Mouse (Mus musculus) neural tube, embryonic 11.5 days (tissue): Measurements from ENCODE around the gene Mcoln3. TPM values are rescaled to one million over a fixed set of nuclear protein-coding genes. Genes with fewer than 3 reads are reported as not detected.

Source experiments
- ATAC-seq: fragments of 200-750 bp; cut with Nextera tagmentation; 2 replicates; pipeline ENCODE4 v1.8.0; 2017; ENCODE audit warnings: moderate number of reproducible peaks, mild to moderate bottlenecking, moderate TSS enrichment, moderate library complexity; ENCODE audit not compliant: insufficient read depth, low FRiP score, low TSS enrichment
- DNase-seq: peaks from one replicate; pipeline ENCODE4 v3.0.0-alpha.2; 2015; ENCODE audit warnings: low spot score
- H3K27ac ChIP-seq: fragments of 300-500 bp; sonication (generic); 2 replicates; pipeline ENCODE4 v1.5.1; 2014; ENCODE audit warnings: low read depth, mild to moderate bottlenecking, low read length
- H3K27me3 ChIP-seq: fragments of 300-500 bp; sonication (generic); 2 replicates; pipeline ENCODE4 v1.6.1; 2014; ENCODE audit warnings: mild to moderate bottlenecking, low read length, mixed read lengths; ENCODE audit not compliant: control insufficient read depth, insufficient read depth
- H3K36me3 ChIP-seq: fragments of 300-500 bp; sonication (generic); 2 replicates; pipeline ENCODE4 v1.6.1; 2014; ENCODE audit warnings: mild to moderate bottlenecking, low read length, moderate library complexity, mixed read lengths; ENCODE audit not compliant: control insufficient read depth, insufficient read depth
- H3K4me1 ChIP-seq: fragments of 300-500 bp; sonication (generic); 2 replicates; pipeline ENCODE4 v1.6.1; 2014; ENCODE audit warnings: low read length, mixed read lengths; ENCODE audit not compliant: control insufficient read depth, insufficient read depth
- H3K4me2 ChIP-seq: fragments of 300-500 bp; sonication (generic); 2 replicates; pipeline ENCODE4 v1.6.1; 2014; ENCODE audit warnings: low read depth, mild to moderate bottlenecking, moderate library complexity
- H3K4me3 ChIP-seq: fragments of 300-500 bp; sonication (generic); 2 replicates; pipeline ENCODE4 v1.5.1; 2014; ENCODE audit warnings: low read depth, low read length
- H3K9ac ChIP-seq: fragments of 300-500 bp; sonication (generic); 2 replicates; pipeline ENCODE4 v1.6.1; 2014; ENCODE audit warnings: mild to moderate bottlenecking, low read length
- H3K9me3 ChIP-seq: fragments of 300-500 bp; sonication (generic); 2 replicates; pipeline ENCODE4 v1.6.1; 2016; ENCODE audit warnings: low read length; ENCODE audit not compliant: control insufficient read depth
- WGBS: fragments of 180-500 bp; shearing (Covaris S2); extraction: QIAGEN DNeasy Blood & Tissue Kit; methylation state at CpG from one replicate; pipeline ENCODE4 v1.1.7; 2014; 5-methylcytosine and 5-hydroxymethylcytosine counted together
- polyA plus RNA-seq: library from polyadenylated mRNA; unstranded; fragments of >200 nt; fragmentation: Nextera tagmentation; extraction: Ambion mirVana; gene quantifications from 2 replicates; pipeline ENCODE4 v1.2.1, GENCODE M21; 2014

Mcoln3 gene
- polyA plus RNA-seq, 1 experiment from 2014 or later, result 4.1 TPM

DNA sequence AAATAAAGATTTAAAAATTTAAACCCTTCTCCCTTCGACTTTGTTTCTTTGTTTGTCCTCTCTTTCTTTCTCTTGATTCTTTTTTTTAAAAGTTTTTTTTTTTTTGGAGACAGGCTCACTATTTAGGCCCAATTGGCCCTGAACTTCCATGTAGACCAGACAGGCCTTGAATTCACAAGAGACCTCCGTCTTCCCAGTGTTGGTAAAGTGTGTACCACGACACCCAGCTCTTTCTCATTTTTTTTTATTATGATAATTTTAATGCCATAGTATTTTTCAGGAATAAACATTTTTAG is 4.8 kb downstream of the Mcoln3 start:
- Histone ChIP-seq H3K4me3 (no peak overlapping the region), H3K9ac (no peak overlapping the region; the same call in 1 of the 2 replicates), H3K36me3 (no peaks in the 10 kb centered on the region), H3K27me3 (peaks cover 6% of the 10 kb centered on the region; the same call in 1 of the 2 replicates), H3K4me1 (no peaks in the 10 kb centered on the region), H3K9me3 (no peaks in the 10 kb centered on the region), H3K4me2 (no peak overlapping the region), H3K27ac (no peak overlapping the region)
- DNase-seq, result no peak
- WGBS, result 51% methylated on average over 3 of the region's 3 CpGs
- ATAC-seq, result no peak

DNA sequence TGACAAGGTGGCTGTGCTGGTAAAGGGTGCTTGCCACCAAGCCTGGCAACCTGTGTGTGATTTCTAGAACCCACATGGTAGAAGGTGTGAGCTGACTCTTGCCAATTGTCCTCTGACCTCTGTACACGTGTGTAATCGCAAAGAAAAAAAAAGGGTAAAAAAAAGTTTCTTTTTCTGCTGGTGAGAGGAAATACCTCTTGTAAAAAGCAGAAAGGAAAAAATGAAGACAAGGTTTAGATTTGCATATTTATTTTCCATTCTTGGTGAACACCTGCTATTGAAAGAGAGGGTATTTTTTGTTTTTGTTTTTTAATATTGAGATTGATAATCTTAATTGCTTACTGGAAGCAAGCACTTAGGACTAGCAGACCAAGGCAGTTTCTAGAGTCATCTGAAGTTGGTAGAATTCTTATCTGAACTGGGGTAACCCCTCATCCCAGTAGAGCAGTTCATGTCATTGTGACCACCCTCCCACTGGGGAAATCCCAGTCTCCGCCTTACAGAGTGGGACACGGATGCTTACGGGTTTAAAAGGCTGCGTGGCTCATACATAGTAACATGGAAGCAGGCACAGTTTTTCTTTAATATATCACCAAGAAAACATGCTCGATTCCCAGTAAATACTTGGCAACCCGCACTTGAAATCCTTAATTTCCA is 5.7 kb downstream of the Mcoln3 start:
- ATAC-seq (no peak), DNase-seq (no peak)
- H3K9ac ChIP-seq, result no peak overlapping the region
- no peak overlapping the region for H3K4me3 ChIP-seq
- WGBS, result 86% methylated on average over 8 of the region's 8 CpGs
- no peak overlapping the region for H3K27ac ChIP-seq
- no peaks in the 10 kb centered on the region for H3K4me1 ChIP-seq
- no peaks in the 10 kb centered on the region for H3K27me3 ChIP-seq
- H3K4me2 ChIP-seq, result no peak overlapping the region
- no peaks in the 10 kb centered on the region for H3K9me3 ChIP-seq
- H3K36me3 ChIP-seq, result no peaks in the 10 kb centered on the region

DNA sequence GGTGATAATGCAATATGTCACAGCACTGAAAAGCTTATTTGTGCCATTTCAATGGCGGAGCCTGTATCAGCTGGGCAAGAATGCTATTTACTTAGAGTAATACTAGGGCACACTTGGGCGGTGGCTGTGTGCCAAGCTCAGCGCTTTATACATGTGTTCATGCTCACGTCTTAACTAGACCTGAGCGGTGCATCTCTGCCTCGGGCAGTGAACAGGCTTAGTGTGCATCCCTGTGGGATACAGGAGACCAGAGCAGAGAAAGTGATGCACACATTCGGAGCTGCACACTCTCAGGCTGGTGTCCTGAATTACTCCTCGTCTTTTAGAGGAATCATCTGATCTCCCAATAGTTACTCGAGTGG is 6.2 kb downstream of the Mcoln3 start:
- H3K9me3 ChIP-seq, result no peaks in the 10 kb centered on the region
- H3K9ac ChIP-seq, result no peak overlapping the region
- H3K27me3 ChIP-seq, result no peaks in the 10 kb centered on the region
- ATAC-seq (no peak), DNase-seq (no peak)
- no peak overlapping the region for H3K27ac ChIP-seq
- H3K36me3 ChIP-seq, result no peaks in the 10 kb centered on the region
- no peaks in the 10 kb centered on the region for H3K4me1 ChIP-seq
- H3K4me2 ChIP-seq, result no peak overlapping the region
- H3K4me3 ChIP-seq, result no peak overlapping the region
- WGBS, result 89% methylated on average over 9 of the region's 9 CpGs

DNA sequence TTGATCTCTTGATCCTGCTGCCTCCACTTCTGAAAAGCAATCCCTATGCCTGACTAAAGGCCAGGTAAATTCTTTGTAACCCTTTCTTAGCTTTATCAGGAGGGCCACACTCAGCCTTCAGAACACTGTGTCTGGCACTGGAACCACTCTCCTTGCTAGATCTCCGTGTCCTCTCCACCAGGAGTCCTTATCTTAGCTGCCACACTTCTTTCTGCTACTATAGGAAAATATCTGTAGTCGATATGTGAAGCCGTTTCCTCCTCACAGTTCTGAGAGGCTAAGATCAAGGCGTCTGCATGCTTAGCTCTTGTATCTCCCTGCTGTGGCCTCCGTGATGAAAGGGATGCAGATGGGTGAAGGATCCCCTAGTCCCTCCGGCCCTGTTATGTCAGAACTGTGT is 10.0 kb downstream of the Mcoln3 start:
- H3K4me2 ChIP-seq, result no peak overlapping the region
- H3K4me1 ChIP-seq, result no peaks in the 10 kb centered on the region
- no peak overlapping the region for H3K27ac ChIP-seq
- no peaks in the 10 kb centered on the region for H3K36me3 ChIP-seq
- WGBS, result 75% methylated on average over 6 of the region's 6 CpGs
- DNase-seq, result no peak
- no peak overlapping the region for H3K4me3 ChIP-seq
- no peaks in the 10 kb centered on the region for H3K27me3 ChIP-seq
- no peaks in the 10 kb centered on the region for H3K9me3 ChIP-seq
- no peak for ATAC-seq
- H3K9ac ChIP-seq, result no peak overlapping the region

DNA sequence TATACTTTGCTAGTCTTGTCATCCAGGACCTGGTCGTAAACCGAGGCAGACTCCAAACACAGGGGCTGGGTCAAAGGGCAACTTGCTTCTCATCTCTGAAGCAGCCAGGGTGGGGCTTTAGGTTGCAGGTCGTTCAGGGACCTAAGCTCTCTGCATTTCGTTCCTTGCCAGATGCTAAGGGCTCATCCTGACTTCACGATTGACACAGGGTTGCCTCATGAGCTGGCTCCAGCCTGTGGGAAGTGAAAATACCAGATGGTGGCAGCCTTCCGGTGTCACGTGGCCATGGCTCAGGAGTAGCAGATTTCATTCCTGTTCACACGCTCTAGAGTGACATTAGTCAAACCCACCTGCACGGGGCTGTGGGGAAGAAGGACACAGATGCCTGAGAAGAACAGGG is 17.6 kb downstream of the Mcoln3 start:
- H3K36me3 ChIP-seq, result no peaks in the 10 kb centered on the region
- H3K27ac ChIP-seq, result no peak overlapping the region
- no peak for ATAC-seq
- H3K9me3 ChIP-seq, result no peaks in the 10 kb centered on the region
- H3K4me3 ChIP-seq, result no peak overlapping the region
- WGBS, result 66% methylated on average over 9 of the region's 9 CpGs
- H3K27me3 ChIP-seq, result no peaks in the 10 kb centered on the region
- H3K4me2 ChIP-seq, result no peak overlapping the region
- no peaks in the 10 kb centered on the region for H3K4me1 ChIP-seq
- DNase-seq, result no peak
- no peak overlapping the region for H3K9ac ChIP-seq

DNA sequence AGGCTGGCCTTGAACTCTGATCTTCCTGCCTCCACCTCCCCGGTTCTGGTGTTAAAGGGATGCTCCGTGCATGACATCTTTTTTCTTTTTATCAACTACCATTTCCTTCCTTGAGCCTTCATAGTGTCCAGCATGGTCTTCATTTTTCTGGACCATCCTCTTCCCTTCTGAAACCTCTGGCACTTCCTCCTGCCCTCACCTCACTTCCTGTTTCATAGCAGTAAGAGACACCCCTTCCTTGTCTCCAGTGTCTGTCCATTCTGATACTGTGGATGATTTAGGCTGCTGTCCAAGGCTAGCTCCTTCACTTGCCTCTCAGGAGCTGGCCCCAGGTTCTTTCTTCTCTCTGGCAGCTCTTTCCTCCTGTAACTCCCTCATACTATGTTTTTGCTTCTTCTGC is 18.2 kb downstream of the Mcoln3 start:
- Histone ChIP-seq H3K9me3 (no peaks in the 10 kb centered on the region), H3K27ac (no peak overlapping the region), H3K4me1 (no peaks in the 10 kb centered on the region), H3K27me3 (no peaks in the 10 kb centered on the region), H3K36me3 (no peaks in the 10 kb centered on the region), H3K9ac (no peak overlapping the region), H3K4me3 (no peak overlapping the region), H3K4me2 (no peak overlapping the region)
- DNase-seq (no peak), ATAC-seq (no peak)
- WGBS, result 86% methylated on average over 2 of the region's 2 CpGs

DNA sequence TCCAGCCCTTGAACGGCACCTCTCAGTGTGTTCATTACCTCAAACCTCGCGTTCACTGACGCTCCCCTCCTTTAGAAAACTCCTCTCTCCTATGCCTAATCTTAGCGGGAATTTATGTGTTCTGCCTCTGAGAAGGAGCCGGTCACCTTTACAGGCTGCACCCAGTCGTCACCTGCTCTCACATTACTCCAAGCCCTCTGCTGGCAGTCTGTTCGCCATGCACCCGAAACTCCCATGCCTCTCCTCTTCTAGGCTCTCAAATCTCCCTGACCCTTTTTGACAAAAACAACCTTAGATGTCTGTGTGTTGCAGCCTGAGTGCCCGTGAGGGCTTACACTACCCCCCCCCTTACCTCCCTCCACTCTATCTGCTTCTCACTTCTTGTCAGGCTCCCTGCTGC is 19.2 kb downstream of the Mcoln3 start:
- ATAC-seq (no peak), DNase-seq (no peak)
- no peak overlapping the region for H3K9ac ChIP-seq
- H3K36me3 ChIP-seq, result no peaks in the 10 kb centered on the region
- whole genome bisulfite sequencing, result 34% methylated on average over 10 of the region's 10 CpGs
- H3K4me2 ChIP-seq, result no peak overlapping the region
- no peaks in the 10 kb centered on the region for H3K9me3 ChIP-seq
- no peak overlapping the region for H3K4me3 ChIP-seq
- no peaks in the 10 kb centered on the region for H3K4me1 ChIP-seq
- no peak overlapping the region for H3K27ac ChIP-seq
- no peaks in the 10 kb centered on the region for H3K27me3 ChIP-seq

DNA sequence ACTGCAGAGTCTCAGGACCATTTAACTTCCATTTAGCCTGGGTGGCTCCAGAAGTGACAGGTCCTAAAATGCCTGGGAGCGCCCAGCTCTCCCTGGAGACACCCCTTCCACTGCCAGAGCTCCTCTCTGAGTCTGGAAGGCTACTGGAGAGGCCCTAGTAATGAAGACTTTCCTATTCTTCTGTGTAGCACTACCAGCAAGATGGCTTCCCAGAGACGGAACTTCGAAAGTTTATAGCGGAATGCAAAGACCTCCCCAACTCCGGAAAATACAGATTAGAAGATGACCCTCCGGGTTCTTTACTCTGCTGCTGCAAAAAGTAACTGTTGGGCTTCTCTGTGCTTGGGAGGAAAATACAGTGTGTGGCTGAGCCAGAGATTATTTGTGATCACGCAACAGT is 23.0 kb downstream of the Mcoln3 start:
- ATAC-seq (no peak), DNase-seq (no peak)
- Histone ChIP-seq H3K27ac (no peak overlapping the region), H3K9ac (no peak overlapping the region), H3K27me3 (no peaks in the 10 kb centered on the region), H3K36me3 (no peaks in the 10 kb centered on the region), H3K4me1 (no peaks in the 10 kb centered on the region), H3K4me3 (no peak overlapping the region), H3K4me2 (no peak overlapping the region), H3K9me3 (no peaks in the 10 kb centered on the region)
- 90% methylated on average over 7 of the region's 7 CpGs for WGBS

DNA sequence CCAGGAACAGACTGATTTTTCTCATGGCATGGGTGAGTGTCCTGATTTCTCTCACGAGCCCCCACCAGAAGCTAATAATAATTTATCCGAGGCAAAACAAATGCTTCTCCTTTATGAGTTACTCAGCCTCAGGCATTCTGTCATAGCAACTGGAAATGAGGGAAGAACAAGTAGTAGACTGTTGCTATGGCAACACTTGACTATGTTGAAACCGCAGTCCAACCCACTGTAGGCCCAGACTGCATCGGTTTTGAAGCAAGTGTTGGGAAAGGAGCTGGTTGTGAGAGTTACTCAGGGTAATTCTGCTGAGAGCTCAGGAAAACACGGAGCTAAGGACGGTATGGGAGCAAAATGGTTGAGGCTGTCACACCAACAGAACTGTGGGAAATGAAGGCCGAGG is 25.3 kb downstream of the Mcoln3 start:
- no peaks in the 10 kb centered on the region for H3K9me3 ChIP-seq
- no peaks in the 10 kb centered on the region for H3K36me3 ChIP-seq
- no peak overlapping the region for H3K4me3 ChIP-seq
- 82% methylated on average over 7 of the region's 7 CpGs for WGBS
- H3K27me3 ChIP-seq, result no peaks in the 10 kb centered on the region
- no peak overlapping the region for H3K27ac ChIP-seq
- ATAC-seq (no peak), DNase-seq (no peak)
- H3K4me2 ChIP-seq, result no peak overlapping the region
- H3K9ac ChIP-seq, result no peak overlapping the region
- H3K4me1 ChIP-seq, result no peaks in the 10 kb centered on the region
